Mouse (Mus musculus): Measurements from ENCODE around the gene Ftl1-ps1. TPM values are rescaled to one million over a fixed set of nuclear protein-coding genes. Genes with fewer than 3 reads are reported as not detected.

The Ftl1-ps1 gene
- polyA plus RNA-seq, 1 experiment from 2014 or later, result 222 TPM

- Histone ChIP-seq H3K9ac (ENCODE audit: low read depth, low read length) (peak within 1 kb of the TSS; percentile 57), H3K4me3 (ENCODE audit: low read length) (peak within 1 kb of the TSS; percentile 51), H3K9me3 (ENCODE audit: control insufficient read depth, low read length) (no peaks in the 10 kb centered on the region), H3K4me2 (ENCODE audit: low read length) (peak within 1 kb of the TSS; percentile 53), H3K27ac (ENCODE audit: low read depth, low read length) (0 out of 2 replicates have a peak within 1 kb of the TSS, but pooled peaks have one; percentile 46), H3K27me3 (replicated peaks; ENCODE audit: control insufficient read depth, insufficient read depth, low read length) (no peaks in the 10 kb centered on the region), H3K36me3 (ENCODE audit: control insufficient read depth, insufficient read depth, low read length) (no peaks in the 10 kb centered on the region), H3K4me1 (ENCODE audit: control insufficient read depth, insufficient read depth, low read depth, low read length) (peaks cover 5% of the 10 kb centered on the region; the same call in 1 of the 2 replicates)
- ATAC-seq, result peak; percentile 95
- 1% methylated on average over 14 of the region's 14 CpGs for WGBS
Measured at GRCm38 (mm10) chr13:74390371-74390990, 9.0 kb upstream of the Ftl1-ps1 start, which contains the start of gene Zfp72. TSS of gene Zfp72 (minus strand) at chr13:74390836.

- Histone ChIP-seq H3K27me3 (replicated peaks; ENCODE audit: control insufficient read depth, insufficient read depth, low read length) (no peaks in the 10 kb centered on the region), H3K4me2 (ENCODE audit: low read length) (no peak overlapping the region), H3K9me3 (ENCODE audit: control insufficient read depth, low read length) (no peaks in the 10 kb centered on the region), H3K36me3 (ENCODE audit: control insufficient read depth, insufficient read depth, low read length) (no peaks in the 10 kb centered on the region), H3K27ac (ENCODE audit: low read depth, low read length) (no peak overlapping the region), H3K4me1 (ENCODE audit: control insufficient read depth, insufficient read depth, low read depth, low read length) (peaks cover 5% of the 10 kb centered on the region; the same call in 1 of the 2 replicates), H3K9ac (ENCODE audit: low read depth, low read length) (no peak overlapping the region), H3K4me3 (ENCODE audit: low read length) (no peak overlapping the region)
- WGBS, result 79% methylated on average over 2 of the region's 2 CpGs
- peak; percentile 18; the same call in 1 of the 2 replicates for ATAC-seq
Measured at GRCm38 (mm10) chr13:74391156-74391555, 8.3 kb upstream of the Ftl1-ps1 start.

GRCm38 (mm10) chr13:74439895-74440294 is 40.4 kb downstream of the Ftl1-ps1 start:
- H3K4me3 ChIP-seq (ENCODE audit: low read length), result no peak overlapping the region
- no peak for ATAC-seq
- no peak overlapping the region for H3K4me2 ChIP-seq (ENCODE audit: low read length)
- H3K27ac ChIP-seq (ENCODE audit: low read depth, low read length), result no peak overlapping the region
- H3K36me3 ChIP-seq (ENCODE audit: control insufficient read depth, insufficient read depth, low read length), result peaks cover 19% of the 10 kb centered on the region
- no peaks in the 10 kb centered on the region for H3K4me1 ChIP-seq (ENCODE audit: control insufficient read depth, insufficient read depth, low read depth, low read length)
- H3K27me3 ChIP-seq (replicated peaks; ENCODE audit: control insufficient read depth, insufficient read depth, low read length), result no peaks in the 10 kb centered on the region
- no peak overlapping the region for H3K9ac ChIP-seq (ENCODE audit: low read depth, low read length)
- 37% methylated on average over 19 of the region's 19 CpGs for WGBS
- H3K9me3 ChIP-seq (ENCODE audit: control insufficient read depth, low read length), result peaks cover 32% of the 10 kb centered on the region

MicroRNA genes within 50 kb of the gene (microRNA counts, 519-probe panel; counts per million panel counts)
- microRNA mmu-miR-692, result not detected

Small RNA genes within 50 kb of the gene (microRNA-seq; reads per million reads assigned to microRNA genes)
- not detected for gene Mir692-3

Other genes with a start within 250 kb of the Ftl1-ps1 start
- 117 and 118 TPM in 2 replicates for gene Exoc3, start 191.0 kb upstream of the Ftl1-ps1 start, polyA plus RNA-seq (2015; fragmentation: Nextera tagmentation; extraction: Ambion mirVana)
- gene Ahrr, start 107.4 kb upstream of the Ftl1-ps1 start, polyA plus RNA-seq (2015; fragmentation: Nextera tagmentation; extraction: Ambion mirVana), result 0.41 and 0.71 TPM in 2 replicates
- gene Pdcd6, start 82.1 kb upstream of the Ftl1-ps1 start, polyA plus RNA-seq (2015; fragmentation: Nextera tagmentation; extraction: Ambion mirVana), result 119 and 126 TPM in 2 replicates
- gene Sdha, start 49.4 kb upstream of the Ftl1-ps1 start, polyA plus RNA-seq (2015; fragmentation: Nextera tagmentation; extraction: Ambion mirVana), result 262 and 265 TPM in 2 replicates
- gene Ccdc127, start 49.4 kb upstream of the Ftl1-ps1 start, polyA plus RNA-seq (2015; fragmentation: Nextera tagmentation; extraction: Ambion mirVana), result 44.3 and 45.7 TPM in 2 replicates
- not detected in 2 replicates for gene Lrrc14b, start 35.7 kb upstream of the Ftl1-ps1 start, polyA plus RNA-seq (2015; fragmentation: Nextera tagmentation; extraction: Ambion mirVana)
- 8.5 and 9.0 TPM in 2 replicates for gene Zfp72, start 8.9 kb upstream of the Ftl1-ps1 start, polyA plus RNA-seq (2015; fragmentation: Nextera tagmentation; extraction: Ambion mirVana)
- gene Zfp825, start 94.3 kb downstream of the Ftl1-ps1 start, polyA plus RNA-seq (2015; fragmentation: Nextera tagmentation; extraction: Ambion mirVana), result 15.4 and 16.2 TPM in 2 replicates
- 6.3 and 6.9 TPM in 2 replicates for gene Erap1, start 239.9 kb downstream of the Ftl1-ps1 start, polyA plus RNA-seq (2015; fragmentation: Nextera tagmentation; extraction: Ambion mirVana)

Measured in hindbrain, embryonic 16.5 days (tissue).